Mouse (Mus musculus): ENCODE measurements around the gene Bfar. TPM values are rescaled to one million over a fixed set of nuclear protein-coding genes. Genes with fewer than 3 reads are reported as not detected.

The Bfar gene
- total RNA-seq (2023), result 10 to 100 TPM; 28.1 to 31.9 TPM

GRCm38 (mm10) chr16:13671685-13672385 is at the start of gene Bfar, which contains the start of gene 3110001I22Rik:
Gene Bfar (plus strand): TSS chr16:13671858.
Gene 3110001I22Rik (plus strand): TSS chr16:13671929.

GRCm38 (mm10) chr16:13667878-13668343 is 3.7 kb upstream of the Bfar start, which contains the start of gene Parn:
Gene Parn (minus strand): TSS chr16:13668170.

DNA sequence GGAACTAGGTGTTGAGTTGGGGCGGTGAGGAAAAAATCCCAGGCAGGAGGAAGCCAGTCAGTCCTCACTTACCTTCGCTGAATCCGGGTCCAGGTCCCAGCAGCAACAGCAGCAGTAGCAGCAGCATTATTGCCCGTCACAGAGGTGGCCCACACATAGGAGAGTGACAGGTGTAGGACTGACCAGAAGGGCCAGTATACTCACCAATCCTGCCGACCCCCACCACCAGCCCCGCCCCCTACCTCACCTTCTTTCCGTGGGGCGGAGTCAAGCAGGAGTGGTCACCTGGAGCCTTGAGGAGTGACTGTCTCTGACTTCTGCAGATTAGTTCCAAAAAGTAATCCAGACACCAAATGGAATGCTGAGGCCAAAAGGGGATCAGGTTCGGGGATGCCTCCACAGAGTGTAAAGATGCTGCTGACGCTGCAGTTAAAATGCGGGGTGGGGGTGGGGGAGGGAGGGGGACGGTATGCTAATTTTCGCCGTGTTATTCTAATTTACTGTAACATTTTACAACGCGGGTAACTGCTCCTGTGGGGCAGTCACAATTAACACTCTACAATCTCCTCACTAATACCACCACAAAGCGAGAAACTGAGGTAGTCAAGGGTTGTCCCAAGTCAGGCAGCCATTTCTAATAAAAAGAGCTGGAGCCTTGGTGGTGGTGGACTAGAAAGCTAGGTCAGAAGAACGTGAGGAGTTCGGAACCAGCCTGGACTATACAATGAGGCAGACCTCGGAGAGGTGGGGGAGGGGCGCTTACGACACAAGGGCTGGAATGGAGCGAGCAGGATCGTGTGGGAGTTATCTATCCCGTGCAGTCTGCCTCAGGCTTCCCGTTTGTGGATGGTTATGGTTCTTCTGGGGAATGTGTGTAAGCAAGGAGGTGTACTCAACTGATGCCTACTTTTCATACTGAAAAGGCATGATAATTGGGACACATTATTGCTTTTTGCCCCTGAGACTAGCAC is 58.9 kb downstream of the Bfar start, which contains the start of gene Pla2g10:
Gene Pla2g10, minus strand, starts transcription at position 699 of the 971 bp plus-strand sequence.

Other genes with a start within 250 kb of the Bfar start
- gene Parn, start 3.7 kb upstream of the Bfar start, total RNA-seq (2023), result 10 to 100 TPM in 1 of 2 experiments, 1 to 10 TPM in 1; 9.6 to 10.9 TPM
- 1 to 10 TPM; 5.6 to 6.6 TPM for gene 3110001I22Rik, start 71 bp downstream of the Bfar start, total RNA-seq (2023)
- gene Pla2g10, start 59.1 kb downstream of the Bfar start, total RNA-seq (2023), result not detected
- 10 to 100 TPM; 11.1 to 11.6 TPM for gene Rrn3, start 108.8 kb downstream of the Bfar start, total RNA-seq (2023)
- gene Ntan1, start 147.0 kb downstream of the Bfar start, total RNA-seq (2023), result 10 to 100 TPM; 38.0 to 39.1 TPM
- gene Pdxdc1, start 231.3 kb downstream of the Bfar start, total RNA-seq (2023), result 10 to 100 TPM; 38.9 to 46.2 TPM
- under 1 TPM; 0.38 to 0.57 TPM for gene Mpv17l, start 231.3 kb downstream of the Bfar start, total RNA-seq (2023)